Mouse (Mus musculus): ENCODE measurements around the gene Fam187b. TPM values are rescaled to one million over a fixed set of nuclear protein-coding genes. Genes with fewer than 3 reads are reported as not detected.

Gene Fam187b
- polyA plus RNA-seq, 1 experiment from 2014 or later, result 13.7 TPM

DNA sequence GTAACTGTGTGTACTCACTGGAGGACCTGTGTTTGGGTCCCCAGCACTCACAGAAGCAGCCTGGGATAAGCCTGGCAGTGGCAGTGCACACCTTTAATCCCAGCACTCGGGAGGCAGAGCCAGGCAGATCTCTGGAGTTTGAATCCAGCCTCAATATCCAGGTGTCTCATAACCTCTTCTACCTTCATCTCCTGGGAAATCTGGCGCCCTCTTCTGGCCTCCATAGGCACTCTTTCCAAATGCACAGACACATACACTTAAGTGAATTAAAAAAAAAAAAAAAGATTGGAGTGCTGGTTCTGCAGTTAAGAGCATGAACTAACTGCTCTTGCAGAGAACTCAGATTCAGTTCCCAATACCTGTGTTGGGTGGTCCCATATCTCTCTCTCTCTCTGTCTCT lies 57.1 kb downstream of the Fam187b start:
- Histone ChIP-seq H3K27ac (ENCODE audit: low read length) (no peak overlapping the region), H3K36me3 (ENCODE audit: control insufficient read depth, insufficient read depth, low read length) (no peaks in the 10 kb centered on the region), H3K9me3 (ENCODE audit: control insufficient read depth, low read length) (no peaks in the 10 kb centered on the region), H3K4me1 (ENCODE audit: control insufficient read depth, insufficient read depth, low read length) (no peaks in the 10 kb centered on the region), H3K27me3 (replicated peaks; ENCODE audit: control insufficient read depth, insufficient read depth, low read length) (no peaks in the 10 kb centered on the region), H3K4me2 (ENCODE audit: low read depth, low read length) (no peak overlapping the region), H3K4me3 (ENCODE audit: low read length) (no peak overlapping the region), H3K9ac (ENCODE audit: low read depth, low read length) (no peak overlapping the region)
- 67% methylated on average over 2 of the region's 2 CpGs for WGBS
- no peak for ATAC-seq

DNA sequence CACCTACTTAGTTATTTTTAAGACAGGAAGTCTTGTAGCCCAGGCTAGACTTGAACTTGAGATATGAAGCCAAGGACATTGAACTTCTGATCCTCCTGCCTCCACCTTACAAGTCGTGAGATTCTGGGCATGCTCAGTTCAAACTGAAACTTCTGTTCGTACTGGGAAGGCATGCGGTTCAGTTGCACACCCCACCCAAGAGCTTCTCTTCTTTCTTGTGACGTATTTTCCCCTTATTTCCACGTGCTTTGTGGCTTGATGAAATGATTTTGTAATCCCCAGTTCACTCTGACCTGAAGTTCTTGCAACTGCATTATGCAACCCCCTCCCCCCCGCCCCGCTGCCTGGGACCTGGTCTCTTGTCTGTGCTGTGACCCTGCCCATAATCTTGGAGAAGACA lies 58.1 kb downstream of the Fam187b start:
- Histone ChIP-seq H3K27me3 (replicated peaks; ENCODE audit: control insufficient read depth, insufficient read depth, low read length) (no peaks in the 10 kb centered on the region), H3K27ac (ENCODE audit: low read length) (no peak overlapping the region), H3K36me3 (ENCODE audit: control insufficient read depth, insufficient read depth, low read length) (no peaks in the 10 kb centered on the region), H3K4me2 (ENCODE audit: low read depth, low read length) (no peak overlapping the region), H3K9ac (ENCODE audit: low read depth, low read length) (no peak overlapping the region), H3K4me1 (ENCODE audit: control insufficient read depth, insufficient read depth, low read length) (no peaks in the 10 kb centered on the region), H3K9me3 (ENCODE audit: control insufficient read depth, low read length) (no peaks in the 10 kb centered on the region), H3K4me3 (ENCODE audit: low read length) (no peak overlapping the region)
- ATAC-seq, result no peak
- WGBS, result 75% methylated on average over 7 of the region's 7 CpGs

- Histone ChIP-seq H3K9ac (ENCODE audit: low read depth, low read length) (no peak overlapping the region), H3K36me3 (ENCODE audit: control insufficient read depth, insufficient read depth, low read length) (no peaks in the 10 kb centered on the region), H3K4me1 (ENCODE audit: control insufficient read depth, insufficient read depth, low read length) (no peaks in the 10 kb centered on the region), H3K9me3 (ENCODE audit: control insufficient read depth, low read length) (no peaks in the 10 kb centered on the region), H3K4me3 (ENCODE audit: low read length) (no peak overlapping the region), H3K4me2 (ENCODE audit: low read depth, low read length) (no peak overlapping the region), H3K27me3 (replicated peaks; ENCODE audit: control insufficient read depth, insufficient read depth, low read length) (no peaks in the 10 kb centered on the region), H3K27ac (ENCODE audit: low read length) (no peak overlapping the region)
- ATAC-seq, result no peak
- WGBS, result 61% methylated on average over 9 of the region's 9 CpGs
Observed at GRCm38 (mm10) chr7:31033409-31034165, 60.0 kb downstream of the Fam187b start.

- ATAC-seq, result no peak
- Histone ChIP-seq H3K4me3 (ENCODE audit: low read length) (no peak overlapping the region), H3K36me3 (ENCODE audit: control insufficient read depth, insufficient read depth, low read length) (no peaks in the 10 kb centered on the region), H3K4me2 (ENCODE audit: low read depth, low read length) (no peak overlapping the region), H3K9ac (ENCODE audit: low read depth, low read length) (no peak overlapping the region), H3K9me3 (ENCODE audit: control insufficient read depth, low read length) (no peaks in the 10 kb centered on the region), H3K4me1 (ENCODE audit: control insufficient read depth, insufficient read depth, low read length) (no peaks in the 10 kb centered on the region), H3K27ac (ENCODE audit: low read length) (no peak overlapping the region), H3K27me3 (replicated peaks; ENCODE audit: control insufficient read depth, insufficient read depth, low read length) (no peaks in the 10 kb centered on the region)
- 64% methylated on average over 11 of the region's 11 CpGs for WGBS
Observed at GRCm38 (mm10) chr7:31034789-31035188, 61.2 kb downstream of the Fam187b start.

DNA sequence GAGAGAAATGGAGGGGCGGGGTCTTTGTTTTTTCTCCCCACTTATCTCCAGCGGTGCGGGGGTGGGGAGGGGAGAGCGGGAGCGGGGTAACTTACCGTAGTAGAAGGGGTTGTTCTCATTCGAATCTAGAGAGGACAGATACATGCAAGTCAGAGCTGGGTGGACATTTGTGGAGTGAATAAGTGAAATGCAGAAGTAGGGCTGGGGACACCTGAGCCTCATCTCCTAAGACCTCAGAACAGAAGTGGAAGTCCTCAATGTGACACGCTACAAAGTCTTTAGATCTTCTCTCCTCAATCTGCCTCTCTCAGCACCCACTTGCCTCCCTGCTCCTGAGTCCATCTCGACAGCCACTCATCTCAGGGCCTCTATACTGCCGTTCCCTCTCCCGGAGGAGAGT lies 61.7 kb downstream of the Fam187b start:
- no peaks in the 10 kb centered on the region for H3K9me3 ChIP-seq (ENCODE audit: control insufficient read depth, low read length)
- no peaks in the 10 kb centered on the region for H3K4me1 ChIP-seq (ENCODE audit: control insufficient read depth, insufficient read depth, low read length)
- no peaks in the 10 kb centered on the region for H3K27me3 ChIP-seq (replicated peaks; ENCODE audit: control insufficient read depth, insufficient read depth, low read length)
- no peak overlapping the region for H3K4me2 ChIP-seq (ENCODE audit: low read depth, low read length)
- 81% methylated on average over 11 of the region's 11 CpGs for WGBS
- no peak overlapping the region for H3K9ac ChIP-seq (ENCODE audit: low read depth, low read length)
- H3K36me3 ChIP-seq (ENCODE audit: control insufficient read depth, insufficient read depth, low read length), result no peaks in the 10 kb centered on the region
- no peak overlapping the region for H3K27ac ChIP-seq (ENCODE audit: low read length)
- H3K4me3 ChIP-seq (ENCODE audit: low read length), result no peak overlapping the region
- ATAC-seq, result no peak

DNA sequence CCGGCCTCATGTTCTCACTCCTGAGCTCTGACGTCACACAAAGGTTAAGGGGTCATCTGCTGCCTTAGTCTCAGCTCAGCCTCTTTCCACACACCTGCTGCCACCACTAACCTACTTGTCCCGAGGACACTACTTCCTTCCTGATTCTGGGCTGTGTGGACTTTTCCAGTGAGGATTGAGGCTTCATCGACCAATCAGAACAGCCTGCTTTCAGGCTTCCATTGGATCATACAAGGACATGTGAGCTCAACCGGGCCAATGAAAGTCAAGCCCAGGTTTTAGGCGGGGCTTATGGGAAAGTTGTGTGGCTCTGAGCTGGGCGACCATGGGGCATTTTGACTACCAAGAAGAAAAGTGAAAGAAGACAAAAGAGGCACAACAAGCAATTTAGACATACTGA lies 63.3 kb downstream of the Fam187b start:
- no peaks in the 10 kb centered on the region for H3K36me3 ChIP-seq (ENCODE audit: control insufficient read depth, insufficient read depth, low read length)
- no peak for ATAC-seq
- H3K4me2 ChIP-seq (ENCODE audit: low read depth, low read length), result no peak overlapping the region
- H3K4me1 ChIP-seq (ENCODE audit: control insufficient read depth, insufficient read depth, low read length), result peaks cover 1% of the 10 kb centered on the region; the same call in 1 of the 2 replicates
- 79% methylated on average over 7 of the region's 7 CpGs for WGBS
- no peak overlapping the region for H3K27ac ChIP-seq (ENCODE audit: low read length)
- H3K9ac ChIP-seq (ENCODE audit: low read depth, low read length), result no peak overlapping the region
- H3K4me3 ChIP-seq (ENCODE audit: low read length), result no peak overlapping the region
- H3K9me3 ChIP-seq (ENCODE audit: control insufficient read depth, low read length), result no peaks in the 10 kb centered on the region
- H3K27me3 ChIP-seq (replicated peaks; ENCODE audit: control insufficient read depth, insufficient read depth, low read length), result peaks cover 8% of the 10 kb centered on the region; the same call in 1 of the 2 replicates

DNA sequence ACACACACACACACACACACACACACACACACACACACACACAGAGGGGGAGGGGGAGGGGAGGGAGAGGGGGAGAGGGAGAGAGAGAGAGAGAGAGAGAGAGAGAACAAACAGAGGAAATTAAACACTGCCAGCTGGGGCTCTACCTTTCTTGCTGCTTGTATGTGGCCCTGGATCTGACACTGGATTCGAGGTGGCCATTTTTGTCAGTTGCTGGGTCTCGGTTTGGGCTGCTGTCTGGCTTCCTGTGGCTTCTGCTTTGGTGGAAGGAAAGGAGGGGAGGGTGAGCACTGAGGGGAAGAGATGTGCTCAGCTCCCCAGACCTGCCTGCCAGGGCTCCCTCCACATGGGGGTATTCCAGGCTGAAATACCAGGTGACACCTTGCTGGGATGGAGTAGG lies 64.1 kb downstream of the Fam187b start:
- Histone ChIP-seq H3K9me3 (ENCODE audit: control insufficient read depth, low read length) (no peaks in the 10 kb centered on the region), H3K4me2 (ENCODE audit: low read depth, low read length) (no peak overlapping the region), H3K27me3 (replicated peaks; ENCODE audit: control insufficient read depth, insufficient read depth, low read length) (peaks cover 10% of the 10 kb centered on the region; the same call in 1 of the 2 replicates), H3K36me3 (ENCODE audit: control insufficient read depth, insufficient read depth, low read length) (no peaks in the 10 kb centered on the region), H3K4me1 (ENCODE audit: control insufficient read depth, insufficient read depth, low read length) (peaks cover 8% of the 10 kb centered on the region; the same call in 1 of the 2 replicates), H3K27ac (ENCODE audit: low read length) (no peak overlapping the region), H3K9ac (ENCODE audit: low read depth, low read length) (no peak overlapping the region), H3K4me3 (ENCODE audit: low read length) (no peak overlapping the region)
- 84% methylated on average over 2 of the region's 2 CpGs for WGBS
- ATAC-seq, result no peak

- H3K4me3 ChIP-seq (ENCODE audit: low read length), result no peak overlapping the region
- H3K9me3 ChIP-seq (ENCODE audit: control insufficient read depth, low read length), result no peaks in the 10 kb centered on the region
- peaks cover 8% of the 10 kb centered on the region; the same call in 1 of the 2 replicates for H3K4me1 ChIP-seq (ENCODE audit: control insufficient read depth, insufficient read depth, low read length)
- no peak overlapping the region for H3K27ac ChIP-seq (ENCODE audit: low read length)
- ATAC-seq, result no peak
- WGBS, result 91% methylated on average over 4 of the region's 4 CpGs
- H3K27me3 ChIP-seq (replicated peaks; ENCODE audit: control insufficient read depth, insufficient read depth, low read length), result peaks cover 10% of the 10 kb centered on the region; the same call in 1 of the 2 replicates
- no peaks in the 10 kb centered on the region for H3K36me3 ChIP-seq (ENCODE audit: control insufficient read depth, insufficient read depth, low read length)
- no peak overlapping the region for H3K4me2 ChIP-seq (ENCODE audit: low read depth, low read length)
- H3K9ac ChIP-seq (ENCODE audit: low read depth, low read length), result no peak overlapping the region
Observed at GRCm38 (mm10) chr7:31039011-31039410, 65.4 kb downstream of the Fam187b start.
